Mouse (Mus musculus) cerebellum, adult 9-11 months (tissue): ENCODE measurements around the gene Tasp1.
"Not testable (repeated sequence)": the region's sequence is repeated elsewhere in the genome, so short reads cannot be mapped to it uniquely, and the experiment has no call there.

Experiments used
- DNase-seq: peaks from one replicate; pipeline ENCODE4 v3.0.0; 2022

Gene Tasp1

GRCm38 (mm10) chr2:140066353-140067314 is at the start of gene Tasp1:
Tasp1 (minus strand) TSS chr2:140066805.
- DNase-seq, result peak; percentile 96

DNA sequence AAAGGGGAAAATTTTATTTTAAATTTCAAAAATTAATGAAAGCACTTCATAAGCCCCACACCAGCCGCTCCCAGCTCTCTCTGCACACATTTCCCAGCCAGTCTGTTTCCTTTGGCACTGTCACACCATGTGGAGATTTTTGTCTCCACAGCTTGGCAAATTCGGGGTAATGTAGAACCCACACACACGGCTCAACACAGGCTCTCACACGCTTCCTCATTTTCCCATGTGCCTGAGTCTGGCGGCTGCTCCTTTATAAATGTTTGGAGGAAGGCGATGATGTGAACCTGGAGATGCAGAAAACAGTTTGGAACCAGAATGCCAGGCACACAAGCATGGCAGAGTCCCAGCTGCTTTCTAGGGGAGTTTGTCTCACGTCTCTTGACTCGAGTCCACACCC is 47.2 kb upstream of the Tasp1 start:
- no peak for DNase-seq

DNA sequence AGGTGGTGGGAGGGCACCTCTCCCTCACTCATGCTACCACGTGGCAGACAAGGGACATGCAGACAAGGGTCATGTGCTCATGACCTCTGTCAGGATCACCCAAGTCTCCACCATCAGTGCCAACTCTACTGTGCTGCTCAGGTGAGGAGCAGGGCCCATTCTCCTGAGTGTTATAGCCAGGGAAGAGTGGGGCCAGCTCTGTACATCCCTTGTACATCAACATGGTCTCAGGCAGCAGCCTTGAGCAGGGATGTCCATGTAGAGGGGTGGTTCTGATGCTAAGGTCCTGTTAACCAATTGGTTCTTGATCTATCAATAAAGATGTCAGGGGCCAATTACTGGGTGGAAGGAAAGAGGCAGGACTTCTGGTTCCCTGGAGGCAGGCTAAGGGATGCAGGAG is 42.3 kb upstream of the Tasp1 start:
- DNase-seq, result no peak

DNA sequence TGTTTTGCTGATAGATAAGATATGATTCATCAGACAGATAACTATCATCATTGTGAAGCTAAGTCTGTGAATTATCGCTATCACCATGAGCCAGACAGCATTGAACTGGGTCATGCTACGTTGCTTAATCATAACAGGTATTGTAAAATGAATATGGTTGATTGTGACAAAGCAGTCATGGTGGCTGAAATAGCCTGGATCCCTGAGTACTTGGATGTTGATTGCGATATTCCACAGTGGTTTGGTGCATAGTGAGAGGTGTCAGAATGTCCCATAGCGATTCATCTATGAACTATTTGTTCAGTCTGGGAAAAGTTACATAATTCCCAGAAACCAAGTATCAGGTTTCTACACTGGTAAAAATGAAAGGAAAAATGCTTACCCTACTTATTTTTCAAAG is 41.0 kb upstream of the Tasp1 start:
- DNase-seq, result no peak

- DNase-seq, result no peak
Observed at GRCm38 (mm10) chr2:140104951-140105350, 38.3 kb upstream of the Tasp1 start.

GRCm38 (mm10) chr2:140100551-140101474 is 34.2 kb upstream of the Tasp1 start:
- no peak for DNase-seq

- DNase-seq, result no peak
Observed at GRCm38 (mm10) chr2:140099971-140100370, 33.4 kb upstream of the Tasp1 start.

- DNase-seq, result no peak
Observed at GRCm38 (mm10) chr2:140097131-140097591, 30.6 kb upstream of the Tasp1 start.

GRCm38 (mm10) chr2:140096034-140096433 is 29.4 kb upstream of the Tasp1 start:
- no peak for DNase-seq

GRCm38 (mm10) chr2:140093433-140093832 is 26.8 kb upstream of the Tasp1 start:
- DNase-seq, result no peak

GRCm38 (mm10) chr2:140084245-140084644 is 17.6 kb upstream of the Tasp1 start:
- DNase-seq, result no peak

DNA sequence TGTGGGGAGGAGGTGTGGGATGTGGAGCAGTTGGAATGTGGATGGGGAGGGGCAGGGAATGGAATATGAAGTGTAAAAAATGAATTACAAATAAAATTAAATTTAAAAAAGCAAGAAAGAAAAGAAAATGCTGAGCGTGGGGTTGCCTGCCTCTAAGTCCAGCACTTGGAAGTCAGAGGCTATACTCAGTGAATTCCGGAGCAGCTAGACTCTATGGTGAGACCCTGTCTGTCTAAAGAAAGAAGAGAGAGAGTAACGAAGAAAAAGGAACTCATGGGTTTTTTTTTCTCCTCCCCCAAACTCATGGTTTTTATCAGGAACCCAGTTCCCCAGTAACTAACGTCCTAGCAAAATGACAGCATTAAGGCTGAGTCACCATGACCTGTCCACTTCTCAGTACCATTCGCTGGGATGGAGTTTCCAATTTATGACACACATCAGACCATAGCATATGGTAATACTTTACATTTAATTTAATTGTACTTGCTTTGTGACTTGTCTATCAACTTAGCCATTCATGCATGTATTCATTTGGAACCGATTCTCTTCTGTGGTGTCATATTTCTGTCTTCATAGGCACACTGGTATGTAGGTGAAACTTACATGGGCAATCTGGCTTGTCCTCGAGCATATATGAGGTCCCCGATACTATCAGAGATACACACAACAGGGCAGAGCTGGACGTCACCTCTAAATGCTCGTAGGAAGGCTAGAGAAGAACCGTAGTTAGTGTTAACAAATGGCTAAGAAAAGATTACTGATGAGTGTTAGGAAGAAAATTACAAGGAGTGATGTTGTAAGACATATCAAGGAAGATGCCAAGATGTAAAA is 14.4 kb upstream of the Tasp1 start:
- no peak for DNase-seq

DNA sequence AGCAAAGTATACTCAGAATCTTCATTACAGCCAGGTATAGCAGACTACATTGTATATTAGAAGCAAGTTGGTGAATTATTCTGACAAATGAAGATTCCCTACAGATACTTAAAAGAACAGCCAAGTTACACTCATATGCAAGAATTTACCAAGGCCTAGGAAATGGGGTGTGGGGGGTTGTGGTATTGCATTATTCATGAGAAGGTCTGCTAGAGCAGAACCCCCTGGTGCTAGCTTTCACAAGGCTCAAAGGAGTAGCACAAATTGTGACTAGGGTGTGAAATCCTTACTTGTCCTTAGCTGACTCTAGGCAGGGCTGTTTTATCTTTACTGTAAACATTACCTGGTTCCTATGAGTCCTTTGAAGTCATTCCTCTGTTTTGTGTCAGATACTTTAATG is 12.7 kb upstream of the Tasp1 start:
- not testable (repeated sequence) for DNase-seq

- DNase-seq, result no peak
Observed at GRCm38 (mm10) chr2:140078600-140079280, 12.1 kb upstream of the Tasp1 start.

DNA sequence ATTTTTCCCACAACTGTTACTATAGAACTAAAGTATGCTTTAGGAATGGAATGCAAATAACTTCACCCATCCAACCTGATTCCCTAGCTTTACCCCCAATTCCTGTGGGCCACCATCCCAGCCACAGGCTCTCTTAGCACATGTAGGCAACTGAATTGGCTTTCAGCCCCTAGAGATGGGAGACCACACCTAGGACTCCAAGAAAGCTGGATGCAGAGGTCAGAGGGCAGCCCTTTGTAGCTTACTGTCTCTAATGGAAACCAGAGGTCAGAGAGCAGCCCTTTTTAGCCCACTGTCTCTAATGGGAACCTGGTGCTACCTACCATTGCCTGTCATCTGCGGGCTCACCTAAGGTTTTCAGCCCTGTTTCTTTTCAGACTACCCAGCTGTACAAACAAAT is 10.9 kb upstream of the Tasp1 start:
- DNase-seq, result no peak

- DNase-seq, result no peak
Observed at GRCm38 (mm10) chr2:140075150-140075549, 8.5 kb upstream of the Tasp1 start.

GRCm38 (mm10) chr2:140067516-140067915 is 911 bp upstream of the Tasp1 start:
- DNase-seq, result peak; percentile 4

DNA sequence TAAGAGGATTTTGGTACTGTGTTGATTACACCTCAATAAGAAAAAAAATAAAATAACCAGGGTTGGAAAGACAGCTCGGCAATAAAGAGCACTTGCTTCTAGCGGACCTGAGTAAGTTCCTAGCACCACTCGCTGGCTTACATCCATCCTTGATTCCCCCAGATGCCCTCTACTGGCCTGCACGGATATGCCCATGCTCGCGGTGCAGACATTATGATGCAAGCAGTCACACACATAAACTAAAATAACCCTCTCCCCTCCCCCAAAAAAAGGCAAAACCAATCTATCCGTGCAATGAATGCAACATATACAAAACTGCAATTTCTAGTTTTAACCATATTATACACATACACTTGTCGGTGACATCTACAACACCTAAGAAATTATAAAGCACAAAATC is 929 bp downstream of the Tasp1 start:
- no peak for DNase-seq

DNA sequence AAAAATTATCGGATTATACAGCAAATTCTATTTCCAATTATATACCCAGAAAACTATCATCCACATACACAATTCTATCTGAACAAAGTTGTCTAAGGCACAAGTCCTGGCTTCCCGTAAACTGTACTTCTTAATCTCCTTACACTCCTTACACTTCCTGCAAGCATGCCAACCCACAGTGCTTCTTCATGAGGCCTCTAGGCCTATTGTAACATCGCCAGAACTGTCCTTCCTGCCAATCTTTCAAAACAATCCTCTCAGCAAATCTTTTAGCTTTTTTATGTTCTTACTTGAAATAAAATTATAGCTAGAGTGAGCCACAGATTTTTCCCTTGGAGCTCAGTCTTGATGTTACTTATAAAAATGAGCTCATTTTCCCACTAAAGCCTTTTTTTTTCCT is 5.1 kb downstream of the Tasp1 start:
- DNase-seq, result no peak

DNA sequence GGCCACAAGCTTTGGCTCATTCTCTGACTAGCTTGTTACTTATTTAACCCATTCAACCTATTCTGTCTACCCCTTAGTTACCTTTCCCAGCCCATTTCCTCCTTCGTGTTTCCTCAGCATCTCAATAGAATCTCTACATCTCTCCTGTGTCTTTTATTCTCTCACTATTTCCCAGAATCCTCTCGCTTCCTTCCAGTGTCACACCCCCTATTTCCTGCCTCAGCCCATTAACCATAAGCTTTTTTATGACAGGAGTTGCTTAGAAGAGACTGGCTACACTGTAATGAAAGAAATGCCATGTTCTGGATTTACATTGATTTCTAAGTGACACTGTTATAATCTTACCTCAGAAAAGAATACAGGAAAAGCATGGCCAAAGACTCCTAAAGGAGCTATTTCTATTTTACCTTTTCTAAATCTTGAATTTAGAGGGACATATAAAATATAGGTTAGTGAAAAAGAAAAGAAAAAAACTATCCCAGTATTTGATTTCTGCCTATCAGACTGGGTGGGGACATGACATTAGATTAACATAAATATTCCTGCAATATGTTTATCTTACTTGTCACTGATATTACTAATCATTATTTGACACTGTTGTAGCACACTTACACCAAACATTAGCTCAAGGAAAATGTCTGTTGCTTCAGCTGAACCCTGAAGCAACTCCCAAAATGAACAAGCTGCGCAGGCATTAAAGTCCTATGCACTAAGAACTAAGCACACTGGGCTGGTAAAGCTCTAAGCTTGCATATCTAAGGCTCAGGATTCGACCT is 6.3 kb downstream of the Tasp1 start:
- DNase-seq, result no peak

DNA sequence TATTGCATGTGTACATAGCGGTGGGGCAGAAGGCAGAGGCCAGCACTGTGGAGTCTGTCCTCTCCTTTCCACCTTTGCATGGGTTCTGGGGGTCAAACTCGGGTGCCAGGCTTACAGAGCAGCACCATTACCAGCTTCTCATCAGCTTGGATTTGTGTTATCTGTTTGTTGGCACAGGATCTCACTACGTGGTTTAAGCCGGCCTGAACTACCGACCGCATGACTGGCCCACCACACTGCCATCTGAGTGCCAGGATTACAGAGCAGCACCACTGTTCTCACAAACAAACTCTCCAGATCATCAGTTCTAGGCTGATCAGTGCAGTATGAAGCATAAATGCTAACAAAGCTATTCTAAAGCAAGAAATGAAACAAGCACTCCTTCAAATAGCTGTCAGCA is 8.5 kb downstream of the Tasp1 start:
- DNase-seq, result no peak
